Mouse (Mus musculus) ovary, postnatal 14 days (tissue): ENCODE data around the gene Ahcyl2.

Experiments
- DNase-seq: peaks from one replicate; pipeline ENCODE4 v3.0.0; 2022; ENCODE audit warnings: low spot score

Gene Ahcyl2

DNA sequence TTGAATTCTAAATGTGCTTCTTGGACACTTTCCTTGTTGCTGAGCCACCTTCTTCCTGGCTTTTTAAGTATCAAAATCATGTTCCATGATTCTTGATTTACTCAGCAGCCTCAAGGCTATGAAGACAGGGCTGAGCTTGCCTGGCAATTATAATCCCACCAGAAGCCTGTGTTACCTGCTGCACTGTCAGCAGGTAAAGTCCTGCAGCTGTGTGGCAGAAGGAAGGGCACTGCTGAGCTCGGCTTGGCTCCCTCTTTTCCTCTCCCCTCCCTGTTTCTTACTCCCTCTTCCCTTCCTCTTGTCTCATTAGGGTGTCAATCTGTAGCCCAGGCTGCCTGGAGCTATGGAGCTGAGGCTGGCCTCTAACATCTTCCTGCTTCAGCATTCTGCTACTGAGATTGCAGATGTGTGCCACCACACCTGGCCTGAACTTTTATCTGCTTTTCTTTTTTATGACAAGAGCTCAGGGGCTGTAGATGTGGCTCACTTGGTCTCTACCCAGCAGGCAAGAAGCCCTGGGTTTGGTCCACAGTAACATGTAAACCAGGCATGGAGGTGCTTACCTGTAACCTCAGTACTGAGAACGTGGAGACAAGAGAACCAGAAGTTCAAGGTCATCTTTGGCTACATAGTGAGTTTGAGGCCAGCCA is 3.0 kb downstream of the Ahcyl2 start:
- no peak for DNase-seq

DNA sequence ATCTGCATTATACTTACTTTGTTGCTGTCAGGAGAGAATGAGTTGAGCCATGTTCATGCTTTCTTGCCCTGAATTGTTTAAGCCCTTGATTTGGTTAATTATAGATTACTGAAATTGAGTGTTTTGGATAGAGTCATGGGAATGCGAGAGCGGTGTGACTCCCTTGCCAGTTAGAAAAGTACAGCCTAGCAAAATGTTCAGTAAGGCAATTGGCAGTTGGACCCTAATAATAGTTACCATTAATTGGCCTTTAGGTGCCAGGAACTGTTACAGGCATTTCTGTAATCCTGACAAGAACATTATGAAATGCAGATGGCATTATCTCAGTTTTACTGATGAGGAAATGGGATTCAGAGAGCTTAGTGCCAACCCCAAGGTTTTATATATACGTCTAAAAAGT is 4.4 kb downstream of the Ahcyl2 start:
- no peak for DNase-seq

DNA sequence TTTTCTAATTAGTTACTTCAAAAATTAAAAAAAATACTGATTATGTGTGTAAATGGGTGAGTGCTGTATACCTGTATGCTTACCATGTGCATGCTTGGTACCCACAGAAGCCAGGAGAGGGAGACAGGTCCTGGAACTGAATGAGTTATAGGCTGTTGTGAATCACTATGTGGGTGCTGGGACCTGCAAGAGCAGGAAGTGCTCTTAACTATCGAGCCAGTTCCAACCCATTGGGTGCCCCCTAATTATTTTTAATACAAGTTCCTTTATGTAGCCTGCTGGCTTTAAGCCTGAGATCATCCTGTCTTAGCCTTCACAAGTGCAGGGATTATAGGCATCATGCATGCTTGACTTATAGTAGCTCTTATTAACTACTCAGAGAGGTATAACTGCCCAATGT is 6.3 kb downstream of the Ahcyl2 start:
- DNase-seq = no peak

DNA sequence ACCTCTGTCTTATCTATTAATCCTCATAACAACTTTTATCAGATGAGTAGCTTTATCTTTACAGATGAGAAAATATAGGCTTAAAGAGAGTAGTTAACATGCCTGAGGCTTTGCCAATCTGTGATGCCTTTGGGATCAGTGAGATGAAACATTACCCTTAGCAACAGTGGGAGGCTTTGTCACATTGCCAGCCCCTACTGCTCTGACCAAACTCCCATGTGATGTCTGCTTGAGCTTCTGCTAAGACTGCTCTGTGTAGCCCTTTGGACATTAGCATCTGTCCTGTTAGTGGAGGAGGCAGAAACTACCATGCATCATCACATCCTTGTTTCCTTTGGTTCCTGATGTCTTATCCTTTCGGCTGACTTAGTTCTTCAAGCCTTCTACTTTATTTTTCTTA is 7.8 kb downstream of the Ahcyl2 start:
- no peak for DNase-seq

DNA sequence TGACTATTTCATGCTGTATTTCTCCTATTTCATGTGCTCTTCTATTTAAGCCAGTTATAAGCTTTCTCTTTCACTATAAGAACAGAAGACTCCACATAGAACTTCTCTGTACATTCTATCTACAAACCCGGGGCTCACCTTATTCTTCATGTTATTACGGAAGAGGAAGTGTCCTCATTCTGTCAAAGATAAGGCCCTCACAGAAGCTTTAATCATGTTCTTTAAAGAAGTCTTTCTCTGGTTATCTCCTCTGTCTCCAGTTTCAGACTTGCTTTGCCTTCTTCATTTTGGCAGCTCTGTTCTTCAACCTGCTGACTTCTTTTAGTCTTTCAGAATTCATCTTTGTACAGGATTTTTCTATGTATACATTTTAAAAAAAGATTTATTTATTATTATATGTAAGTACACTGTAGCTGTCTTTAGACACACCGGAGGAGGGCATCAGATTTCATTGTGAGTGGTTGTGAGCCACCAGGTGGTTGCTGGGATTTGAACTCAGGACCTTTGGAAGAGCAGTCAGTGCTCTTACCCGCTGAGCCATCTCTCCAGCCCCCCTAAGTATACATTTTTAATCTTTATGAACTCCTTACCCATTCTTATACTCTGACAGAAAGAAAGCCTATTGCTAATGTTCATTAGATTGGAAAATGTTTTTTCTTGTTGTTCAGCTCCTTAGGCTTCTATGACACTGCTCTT is 8.9 kb downstream of the Ahcyl2 start:
- no peak for DNase-seq

DNA sequence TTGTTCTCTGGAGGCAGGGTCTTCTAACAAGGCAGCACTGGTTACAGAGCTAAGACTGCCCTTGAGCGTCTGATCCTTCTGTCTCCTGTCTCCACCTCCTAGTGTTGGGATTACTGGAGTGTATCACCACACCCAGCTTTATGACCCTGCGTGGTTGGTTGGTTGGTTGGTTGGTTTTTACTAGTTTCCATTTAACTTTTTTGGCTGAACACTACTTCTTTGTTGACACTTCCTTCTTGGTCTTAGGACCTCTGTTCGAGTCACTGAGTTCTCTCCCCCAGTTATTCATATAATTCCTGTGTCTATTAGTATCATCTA is 9.4 kb downstream of the Ahcyl2 start:
- DNase-seq = no peak

DNA sequence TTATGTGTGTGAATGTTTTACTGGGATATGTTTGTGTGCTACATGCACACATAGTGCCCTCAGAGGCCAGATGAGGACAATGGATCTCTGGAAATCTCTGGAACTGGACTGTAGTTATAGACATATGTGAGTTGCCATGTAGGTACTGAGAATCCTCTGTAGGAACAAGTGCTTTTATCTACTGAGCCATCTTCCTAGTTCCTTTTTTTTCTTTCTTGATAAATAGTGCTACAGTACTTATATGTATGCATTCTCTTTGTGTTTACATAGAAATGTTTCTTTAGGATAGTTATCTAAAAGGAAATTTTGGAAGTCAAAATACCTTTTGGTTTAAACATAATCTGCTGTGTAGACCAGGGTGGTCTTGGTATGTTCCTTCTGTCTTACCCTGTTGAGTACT is 12.3 kb downstream of the Ahcyl2 start:
- DNase-seq = no peak

DNA sequence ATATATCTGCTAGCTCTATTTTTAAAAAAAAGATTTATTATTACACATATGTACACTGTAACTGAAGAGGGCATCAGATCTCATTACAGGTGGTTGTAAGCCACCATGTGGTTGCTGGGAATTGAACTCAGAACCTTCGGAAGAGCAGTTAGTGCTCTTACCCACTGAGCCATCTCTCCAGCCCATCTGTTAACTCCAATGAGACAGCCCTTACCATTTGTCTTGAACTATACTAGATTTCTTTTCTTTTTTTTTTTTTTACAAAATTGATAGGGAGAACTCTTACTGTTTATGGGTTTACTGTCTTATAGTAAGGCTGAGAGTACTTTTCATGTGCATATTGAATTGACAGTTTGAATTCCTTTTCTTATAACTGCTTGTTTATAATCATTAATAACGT is 12.8 kb downstream of the Ahcyl2 start:
- no peak for DNase-seq

DNA sequence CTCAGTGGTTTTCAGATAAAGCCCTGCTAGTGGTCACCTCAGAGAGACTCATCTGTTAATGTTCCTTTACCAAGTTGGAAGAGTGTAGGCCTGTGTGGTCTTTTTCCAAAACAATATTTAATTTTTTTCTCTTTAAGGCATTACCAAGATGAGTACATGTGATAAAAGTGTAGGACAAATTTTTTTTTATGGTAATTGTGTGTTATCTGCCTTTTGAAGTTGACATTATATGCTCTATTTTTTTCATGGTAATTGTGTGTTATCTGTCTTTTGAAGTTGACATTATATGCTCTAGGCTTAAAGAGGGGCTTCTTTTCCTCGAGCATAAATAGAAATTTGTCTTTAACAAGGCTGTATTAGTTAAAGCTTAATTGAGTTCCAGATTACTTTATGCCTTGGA is 14.4 kb downstream of the Ahcyl2 start:
- DNase-seq = no peak

DNA sequence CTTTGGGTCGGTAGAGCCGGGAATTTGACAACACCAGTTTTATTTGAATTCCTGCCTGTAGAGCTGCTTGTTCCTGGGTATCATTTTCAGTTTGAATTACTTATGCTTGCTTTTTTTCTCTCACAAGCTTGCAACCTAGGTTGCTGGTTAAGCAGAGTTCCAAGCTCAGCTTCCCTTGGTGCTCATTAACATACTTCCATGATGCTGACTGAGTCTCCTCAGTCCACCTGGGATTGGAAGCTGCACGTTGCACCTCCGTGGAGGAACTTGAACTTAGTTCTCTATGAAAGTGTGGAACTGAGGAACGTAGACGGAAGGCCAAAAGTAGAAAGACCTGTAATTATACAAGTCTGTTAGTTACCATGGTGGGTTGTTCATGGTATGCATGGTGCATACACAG is 16.1 kb downstream of the Ahcyl2 start:
- no peak for DNase-seq

DNA sequence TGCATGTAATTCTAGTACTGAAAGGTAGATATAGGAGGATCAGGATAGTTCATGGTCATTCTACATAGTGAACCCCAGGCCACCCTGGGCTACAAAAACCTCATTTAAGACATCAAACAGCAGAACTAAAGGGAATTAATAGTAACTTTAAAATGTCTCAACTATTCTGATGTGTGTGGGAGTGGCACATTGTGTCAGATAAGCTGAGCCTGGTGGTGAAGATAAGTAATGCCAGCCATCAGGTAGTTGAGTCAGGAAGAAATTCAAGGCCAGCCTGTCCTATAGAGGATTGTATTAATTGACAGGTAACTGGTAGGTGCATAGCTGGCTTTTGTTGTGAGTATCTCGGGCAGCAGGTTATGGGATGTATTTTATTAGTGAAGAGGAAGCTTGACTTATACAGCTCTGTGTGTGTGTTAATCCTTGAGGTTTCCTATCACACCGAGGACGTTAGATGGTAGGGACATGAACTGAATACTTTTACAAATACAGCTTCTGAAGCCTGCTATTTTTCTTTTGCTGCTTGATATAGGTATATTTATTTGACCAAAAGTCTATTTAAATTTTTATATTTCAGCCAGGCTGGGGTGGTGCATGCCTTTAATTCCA is 16.7 kb downstream of the Ahcyl2 start:
- no peak for DNase-seq

DNA sequence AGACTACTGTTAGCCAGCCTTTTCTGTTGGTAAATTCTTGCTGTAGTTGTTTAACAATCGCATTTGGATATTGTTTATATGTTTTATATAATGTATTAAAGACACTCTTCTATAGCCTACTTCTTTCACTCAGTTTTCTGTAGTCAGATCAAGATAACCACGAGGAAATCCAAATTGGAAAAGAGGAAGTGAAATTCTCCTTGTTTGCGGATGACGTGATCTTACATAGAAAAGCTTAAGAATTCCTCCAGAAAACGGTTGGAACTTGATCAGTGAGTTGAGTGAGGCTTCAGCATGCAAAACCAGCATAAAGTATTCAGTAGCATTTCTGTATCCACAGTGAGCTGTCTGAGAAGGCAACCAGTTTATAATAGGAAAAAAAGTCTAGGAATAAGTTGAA is 17.9 kb downstream of the Ahcyl2 start:
- no peak for DNase-seq

DNA sequence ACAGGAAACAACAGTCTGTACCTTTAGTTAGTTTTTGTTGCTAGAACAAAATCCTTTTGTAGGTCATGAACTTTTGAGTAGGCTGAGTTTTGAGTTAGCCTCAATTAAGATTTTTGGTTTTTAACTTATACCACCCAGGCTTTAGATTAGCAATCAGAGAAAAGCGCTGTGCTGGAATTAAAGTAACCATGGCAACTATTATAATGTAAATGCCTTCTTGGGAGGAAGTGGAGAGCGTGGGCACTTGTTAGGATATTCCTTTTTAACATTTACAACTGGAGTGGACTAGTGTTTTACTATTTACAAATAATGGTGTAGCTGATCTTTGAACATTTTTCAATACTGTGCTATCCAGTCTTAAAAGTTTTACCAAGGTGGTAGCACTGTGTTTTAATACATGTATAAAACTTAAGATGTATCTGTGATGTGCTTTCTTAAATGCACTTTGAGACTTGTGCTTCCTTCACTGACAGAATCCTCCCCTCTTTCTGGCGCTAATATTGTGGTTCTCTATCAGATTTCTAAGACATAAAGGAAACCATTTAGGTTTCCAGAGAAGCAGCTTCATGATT is 21.1 kb downstream of the Ahcyl2 start:
- no peak for DNase-seq

DNA sequence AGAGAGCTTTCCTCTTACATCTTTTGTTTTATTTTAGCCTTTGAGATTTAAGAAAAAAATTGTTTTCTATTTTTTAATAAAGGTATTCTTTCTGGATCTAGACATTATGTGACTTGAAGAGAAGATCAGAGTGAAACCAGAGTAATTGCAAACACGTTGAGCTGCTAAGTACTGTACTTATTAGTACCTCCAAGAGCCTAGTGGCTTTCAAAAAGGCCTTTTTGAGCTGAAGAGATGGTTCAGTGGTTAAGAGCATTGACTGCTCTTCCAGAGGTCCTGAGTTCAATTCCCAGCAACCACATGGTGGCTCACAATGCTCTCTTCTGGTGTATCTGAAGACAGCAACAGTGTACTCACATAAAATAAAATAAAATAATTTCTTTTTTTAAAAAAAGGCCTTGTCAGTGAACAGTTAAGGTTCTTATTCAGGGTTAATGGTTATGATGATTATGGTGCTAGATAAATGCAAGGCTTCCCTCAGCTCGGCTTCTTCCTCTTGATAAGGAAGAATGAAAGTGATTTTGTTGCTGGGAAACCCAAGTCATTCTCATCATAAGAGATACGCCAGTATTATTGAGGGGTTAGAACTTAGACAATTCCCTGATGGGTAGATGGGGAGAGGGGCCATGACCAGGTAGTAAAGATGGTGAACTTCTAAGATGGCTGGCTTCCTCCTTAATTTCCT is 22.3 kb downstream of the Ahcyl2 start:
- DNase-seq = no peak

DNA sequence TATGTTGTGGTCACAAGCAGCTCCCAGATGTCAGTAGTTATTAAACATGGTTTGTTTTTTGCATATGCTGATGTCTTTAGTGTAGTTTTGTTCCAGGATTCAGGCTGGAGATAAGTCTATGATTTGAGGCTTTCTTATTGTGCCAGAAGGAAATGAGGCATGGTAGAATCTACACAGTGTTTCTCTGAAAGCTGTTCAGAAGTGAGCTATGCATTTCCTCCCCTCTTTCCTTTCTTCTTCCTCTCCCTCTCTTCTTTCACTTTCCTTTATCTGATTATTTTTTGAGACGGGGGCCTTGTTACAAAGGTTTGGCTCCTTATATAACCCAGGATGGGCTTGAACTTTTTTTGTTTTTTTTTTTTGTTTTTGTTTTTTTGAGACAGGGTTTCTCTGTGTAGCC is 25.7 kb downstream of the Ahcyl2 start:
- no peak for DNase-seq

DNA sequence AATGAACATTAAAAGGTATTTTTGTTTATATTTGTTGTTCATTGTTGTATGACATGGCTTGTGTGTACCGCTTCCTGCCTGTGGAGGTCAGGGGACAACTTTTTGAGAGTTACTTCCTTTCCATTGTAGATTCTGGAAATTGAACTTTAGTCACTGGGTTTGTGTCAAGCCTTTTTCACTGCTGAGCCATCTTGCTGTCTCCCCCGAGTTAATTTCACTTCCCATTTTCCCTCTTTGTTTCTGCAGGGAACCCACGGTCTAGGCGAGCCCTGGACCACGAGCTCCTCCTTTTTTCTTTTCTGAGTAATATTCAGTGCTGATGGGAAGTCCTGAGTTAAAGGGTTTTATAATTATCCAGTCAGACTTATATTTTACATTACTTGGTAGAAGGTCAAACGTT is 26.8 kb downstream of the Ahcyl2 start:
- no peak for DNase-seq

DNA sequence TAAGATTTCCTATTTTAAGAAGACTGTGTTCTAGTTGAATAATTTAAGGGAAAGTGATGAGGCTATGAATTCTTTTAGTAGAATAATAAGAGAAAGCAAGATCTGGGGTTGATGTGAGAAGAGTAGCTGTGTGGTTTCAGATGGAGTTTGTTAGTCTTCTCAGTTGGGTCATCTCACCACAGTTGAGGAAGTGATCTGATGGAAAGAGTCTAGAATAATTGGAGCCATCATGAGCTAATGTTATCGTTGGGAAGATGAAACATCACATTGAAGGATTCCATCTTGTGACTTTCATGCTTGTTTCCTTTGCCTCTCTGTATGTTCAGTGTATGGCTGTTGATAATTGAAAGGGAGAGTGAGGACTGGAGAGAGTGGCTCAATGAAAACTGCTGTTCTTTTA is 35.2 kb downstream of the Ahcyl2 start:
- DNase-seq = no peak

DNA sequence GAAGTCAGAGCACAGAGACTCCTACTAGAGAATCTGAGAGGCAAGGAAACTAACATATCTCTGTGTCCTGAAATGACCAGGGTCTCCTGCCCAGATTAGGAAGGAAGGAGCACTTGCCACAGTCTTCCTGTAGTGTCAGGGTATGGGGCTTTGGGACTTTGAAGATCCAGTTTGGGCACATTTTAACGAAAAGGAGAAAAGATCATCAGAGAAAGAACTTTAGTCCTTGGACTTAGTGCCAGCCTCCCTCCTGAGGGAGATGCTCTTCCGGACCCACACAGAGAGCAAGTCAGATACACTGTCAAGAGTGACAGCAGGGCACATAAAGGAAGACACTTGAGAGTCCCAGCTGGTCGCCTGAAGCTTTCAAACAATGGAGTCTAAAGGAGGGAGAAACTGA is 36.2 kb downstream of the Ahcyl2 start:
- DNase-seq = no peak

DNA sequence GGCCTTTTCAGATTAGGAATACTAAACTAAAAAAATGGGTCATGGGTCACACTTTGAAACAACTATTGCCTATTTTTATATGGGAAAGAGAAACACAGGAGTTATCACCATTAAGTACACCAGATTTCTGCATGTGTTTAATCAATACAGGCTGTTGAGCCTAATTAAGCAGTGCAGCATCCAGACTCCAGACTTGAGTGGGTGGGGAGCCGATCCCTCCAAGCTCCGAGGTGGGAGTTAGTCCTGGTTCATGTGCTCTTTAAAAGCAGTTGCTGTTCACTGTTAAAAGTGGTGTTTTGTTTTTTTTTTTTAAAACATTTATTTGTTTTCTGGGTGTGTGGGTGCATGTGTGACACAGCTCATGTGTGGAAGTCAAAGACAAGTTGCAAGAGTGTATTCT is 37.6 kb downstream of the Ahcyl2 start:
- no peak for DNase-seq

DNA sequence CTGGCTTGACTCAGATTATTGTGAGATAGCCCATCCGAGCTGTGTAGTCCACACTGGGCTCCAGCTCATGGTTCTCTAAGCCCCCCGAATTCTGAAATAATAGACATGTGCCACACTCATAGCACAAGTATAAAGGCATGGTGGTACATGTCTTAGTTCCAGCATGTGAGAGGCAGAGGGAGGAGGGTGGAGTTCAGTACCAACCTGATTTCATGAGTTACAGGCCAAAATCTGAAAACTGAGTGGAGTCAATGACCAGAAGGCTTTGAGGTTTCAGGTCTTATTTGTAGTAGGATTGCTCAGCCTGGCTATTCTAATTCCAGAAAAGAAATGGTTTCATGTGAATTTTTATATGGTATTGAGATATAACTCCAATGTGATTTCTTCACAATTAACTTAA is 44.3 kb downstream of the Ahcyl2 start:
- DNase-seq = no peak

DNA sequence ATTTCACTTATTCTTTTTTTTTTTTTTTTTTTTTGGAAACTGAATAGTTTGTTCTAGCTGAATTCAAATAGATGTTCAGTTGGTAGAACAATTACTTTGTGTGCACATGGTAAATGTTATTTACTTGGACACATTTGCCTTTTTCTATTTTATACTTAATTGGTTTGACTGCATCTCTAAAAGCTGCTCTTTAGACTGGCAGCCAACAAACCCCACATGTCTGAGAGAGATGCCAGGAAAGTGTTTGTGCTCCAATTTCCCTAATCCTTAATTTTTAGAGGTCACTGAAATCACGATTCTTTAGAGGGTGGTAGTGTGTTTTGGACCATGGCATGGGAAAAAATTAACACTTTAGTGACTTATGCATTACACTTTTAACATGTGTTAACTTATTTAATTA is 44.8 kb downstream of the Ahcyl2 start:
- no peak for DNase-seq

DNA sequence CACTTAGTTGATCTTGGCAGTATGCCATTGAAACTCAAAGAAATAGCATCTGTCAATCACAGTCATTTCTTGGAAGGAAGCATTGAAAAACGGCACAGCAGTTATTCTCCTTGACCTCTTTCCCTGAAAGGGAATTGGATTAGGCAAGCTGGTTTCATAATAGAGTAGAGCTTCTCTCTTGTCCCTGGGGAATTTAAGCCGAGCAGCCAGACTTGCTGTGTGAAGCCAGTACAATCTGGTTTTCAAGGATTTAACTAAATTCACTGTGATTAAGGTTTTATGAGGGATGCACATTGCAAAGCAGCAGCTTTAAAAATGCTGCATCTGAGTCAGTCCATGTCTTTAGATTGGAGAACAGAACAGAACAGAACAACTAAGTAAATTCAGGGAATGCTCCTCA is 46.8 kb downstream of the Ahcyl2 start:
- no peak for DNase-seq

DNA sequence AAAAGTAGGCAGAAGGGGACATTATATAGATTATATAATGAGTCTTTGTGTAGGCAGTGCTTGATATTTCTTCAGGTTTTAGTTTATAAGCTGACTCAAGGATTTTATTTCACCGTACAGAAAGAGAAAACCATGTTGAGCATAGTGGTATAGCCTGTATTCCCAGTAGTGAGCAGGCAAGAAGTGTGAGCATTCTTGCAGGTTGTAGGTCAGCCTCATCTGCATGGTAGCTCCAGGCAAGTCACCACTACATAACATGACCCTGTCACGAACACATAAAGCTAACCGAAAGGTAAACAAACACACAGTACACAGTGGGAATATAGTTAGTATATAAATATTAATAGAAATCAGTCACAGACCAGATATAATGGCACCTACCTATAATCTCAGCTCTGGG is 47.2 kb downstream of the Ahcyl2 start:
- no peak for DNase-seq
